Mouse (Mus musculus): ENCODE data around the gene Usp9x.

Gene Usp9x

DNA sequence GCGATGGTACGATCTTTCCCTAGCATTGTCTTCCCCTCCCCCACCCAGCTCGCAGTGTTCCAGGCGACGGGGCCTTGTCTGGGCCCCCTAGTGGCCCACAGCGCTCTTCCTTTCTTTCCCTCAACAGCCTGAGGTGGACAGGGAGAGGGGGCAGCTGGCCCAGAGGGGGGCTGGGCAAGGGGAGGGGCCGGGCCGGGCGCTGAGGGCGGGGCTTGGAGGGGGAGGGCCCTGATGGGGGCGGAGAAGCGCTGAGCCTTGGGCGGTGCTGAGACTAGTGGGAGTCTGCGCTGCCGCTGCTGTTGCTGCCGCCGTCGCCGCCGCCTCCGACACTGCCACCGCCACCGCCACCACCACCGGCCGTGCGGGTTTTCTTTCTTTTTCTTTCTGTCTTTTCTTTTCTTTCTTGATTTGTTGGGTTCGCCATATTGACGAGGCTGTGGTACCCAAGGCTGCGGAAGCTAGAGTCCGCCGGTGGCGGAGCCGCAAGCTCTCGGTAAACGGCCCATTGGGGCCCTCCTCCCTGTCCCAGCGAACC, at the start of gene Usp9x:
Gene Usp9x, plus strand, starts transcription at position 258 of the 535 bp plus-strand sequence.
- peak in 1 of 2 experiments; percentile 89 for DNase-seq (ENCODE audit: low spot score in 2 of 2)

DNA sequence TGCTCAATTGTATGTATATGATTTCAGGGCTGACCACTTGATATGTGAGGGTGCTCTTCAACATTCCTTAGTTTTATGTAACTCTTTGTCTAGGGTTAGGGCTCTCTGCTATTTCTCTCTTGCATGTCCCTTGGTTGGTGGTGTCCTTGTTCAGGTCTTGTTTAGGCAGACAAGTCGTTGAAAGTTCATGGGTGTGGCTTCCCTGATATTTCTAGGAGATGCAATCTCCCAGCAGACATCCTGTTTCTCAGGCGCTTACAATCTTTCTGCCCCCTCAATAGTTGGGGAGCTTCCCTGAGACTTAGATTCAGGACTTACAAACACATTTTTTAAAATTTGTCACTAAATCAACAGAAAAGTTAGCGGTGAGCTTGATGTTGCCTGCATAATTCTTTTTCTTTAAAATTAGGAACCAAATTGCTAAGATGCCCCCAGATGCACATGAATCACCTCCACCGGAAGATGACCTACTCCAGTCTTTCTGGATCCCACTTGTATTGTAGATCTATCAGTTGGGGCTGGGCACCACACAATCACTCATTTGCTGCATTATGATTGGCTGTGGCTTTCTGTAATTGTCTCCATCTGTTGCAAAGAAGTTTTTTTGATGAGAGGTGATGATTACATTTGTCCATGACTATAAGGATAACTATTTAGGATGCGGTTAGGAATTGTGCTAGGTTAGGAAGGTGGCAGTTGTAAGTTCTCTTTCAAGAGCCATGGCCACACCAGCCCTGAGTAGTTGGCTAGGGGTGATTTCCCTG, 48.6 kb upstream of the Usp9x start:
- no peak for DNase-seq (ENCODE audit: low spot score in 2 of 2)

DNA sequence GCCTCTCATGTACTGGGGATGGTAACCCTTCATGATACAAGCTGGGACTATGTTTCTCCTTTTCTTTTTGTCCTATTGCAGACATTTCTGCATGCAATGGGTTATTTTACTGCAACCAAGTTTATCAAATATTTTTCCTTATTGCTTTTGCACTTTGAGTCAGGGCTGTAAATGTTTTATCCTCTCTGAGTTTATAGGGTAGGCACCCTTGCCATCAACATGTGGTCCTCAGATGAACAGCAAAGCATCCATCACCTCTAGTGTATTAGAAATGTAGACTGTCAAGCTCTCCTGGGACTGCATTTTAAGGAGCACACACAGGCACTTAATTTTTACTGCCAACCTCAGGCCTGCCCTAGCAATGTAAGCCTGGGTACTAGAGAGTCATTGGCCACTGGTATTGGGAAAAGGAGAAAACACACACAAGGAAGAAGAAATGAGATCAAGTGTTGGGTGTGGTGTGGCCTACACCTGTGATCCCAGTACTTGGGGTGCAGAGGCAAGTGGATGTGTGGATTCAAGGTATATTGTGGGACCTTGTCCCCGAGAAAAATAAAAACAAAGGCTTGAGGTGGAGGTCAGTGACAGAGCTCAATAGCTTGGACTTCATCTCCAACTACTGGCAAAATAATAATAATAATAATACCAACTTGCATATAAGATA, 46.6 kb upstream of the Usp9x start:
- no peak for DNase-seq (ENCODE audit: low spot score in 2 of 2)

DNA sequence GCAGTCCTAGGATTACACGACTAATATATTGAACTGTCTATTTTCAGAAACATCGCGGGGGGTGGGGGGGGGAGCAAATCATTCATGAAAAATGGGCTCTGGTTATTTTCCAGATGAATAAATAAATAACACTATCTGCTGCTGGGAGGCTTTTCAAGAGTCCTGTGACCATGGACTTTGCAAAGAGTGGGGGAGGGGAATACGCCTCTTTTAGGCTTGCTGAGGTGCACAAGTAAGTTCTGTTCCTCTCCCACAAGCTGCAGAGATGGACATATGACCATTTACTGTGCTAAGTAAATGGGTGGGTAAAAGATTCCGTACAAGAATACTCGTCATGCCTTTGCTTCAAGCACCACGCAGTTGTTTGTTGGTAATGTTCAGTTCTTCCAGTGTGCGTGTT, 46.0 kb upstream of the Usp9x start:
- no peak for DNase-seq (ENCODE audit: low spot score in 2 of 2)

DNA sequence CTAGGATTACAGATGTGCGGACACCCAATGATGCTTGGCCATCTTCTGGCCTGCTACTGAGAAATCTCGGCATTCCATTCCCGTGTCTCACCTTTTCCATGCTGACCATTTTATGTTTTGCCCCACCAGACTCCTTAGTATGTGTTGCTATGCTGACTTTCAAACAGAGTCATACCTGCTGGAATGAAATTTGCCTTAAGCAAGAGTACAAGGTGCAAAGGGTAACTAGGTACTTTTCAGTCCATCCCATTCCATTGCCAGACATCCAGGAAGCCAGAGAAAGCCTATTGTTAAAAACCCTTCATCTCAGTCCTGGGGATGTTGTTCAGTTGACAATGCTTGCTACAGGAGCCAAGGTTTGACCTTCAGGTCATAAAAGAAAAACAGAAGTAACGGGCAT, 43.1 kb upstream of the Usp9x start:
- no peak for DNase-seq (ENCODE audit: low spot score in 2 of 2)

DNA sequence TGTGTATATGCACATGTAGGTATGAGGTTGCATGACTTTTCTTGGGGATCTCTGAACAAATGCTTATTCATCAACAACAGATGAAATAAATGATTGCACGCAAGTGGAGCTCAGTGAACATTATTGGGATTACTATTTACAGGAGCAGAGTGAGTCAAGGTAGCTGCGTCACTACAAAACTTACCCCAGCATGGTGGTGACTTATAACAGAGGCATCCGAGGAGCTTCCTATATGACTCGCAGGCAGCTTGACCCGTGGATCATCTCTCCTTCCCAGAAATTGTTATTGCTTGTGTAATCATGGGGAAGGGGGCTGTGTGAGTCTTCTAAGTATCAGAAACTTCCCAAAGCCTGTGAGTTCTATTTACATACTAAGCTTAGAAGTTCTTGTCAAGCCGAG, 41.3 kb upstream of the Usp9x start:
- no peak for DNase-seq (ENCODE audit: low spot score in 2 of 2)

DNA sequence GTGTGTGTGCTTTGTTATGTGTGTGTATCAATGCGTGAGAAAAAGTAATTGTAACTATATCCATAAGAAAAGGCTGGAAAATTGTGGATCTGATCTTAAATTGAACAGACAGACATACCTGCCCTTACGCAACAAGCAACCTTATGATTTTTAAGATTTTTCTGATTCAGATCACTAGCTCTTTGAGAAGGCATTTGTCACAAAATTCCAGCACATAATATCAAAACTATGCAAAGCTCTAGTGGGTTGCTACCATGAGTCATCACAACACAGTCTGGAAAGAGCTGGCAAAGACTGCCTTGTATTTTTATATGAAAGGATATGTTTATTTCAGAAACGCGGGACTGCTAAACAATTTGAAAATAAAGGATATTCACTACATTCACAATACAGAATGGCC, 34.2 kb upstream of the Usp9x start:
- no peak for DNase-seq (ENCODE audit: low spot score in 2 of 2)

DNA sequence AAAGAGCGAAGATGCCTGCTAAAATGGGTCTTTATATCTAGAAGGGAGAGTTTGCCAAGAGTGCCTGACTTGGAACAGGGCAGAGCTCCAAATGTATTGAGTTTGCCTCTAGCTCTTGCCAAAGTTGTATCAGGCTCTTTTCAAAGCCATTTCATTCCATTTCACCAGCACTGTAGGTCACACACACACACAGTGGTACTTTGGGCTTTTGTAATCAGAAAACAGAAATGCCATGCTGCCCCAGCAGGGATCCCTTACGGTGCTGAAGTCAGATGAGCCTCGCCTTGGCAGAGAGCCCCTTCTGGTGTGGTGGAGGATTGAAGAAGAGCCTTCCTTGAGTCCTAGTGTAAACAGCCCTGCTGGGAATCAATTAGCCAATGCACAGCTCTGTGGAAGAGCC, 32.1 kb upstream of the Usp9x start:
- peak; percentile 2 to 15 for DNase-seq (ENCODE audit: low spot score in 2 of 2)

DNA sequence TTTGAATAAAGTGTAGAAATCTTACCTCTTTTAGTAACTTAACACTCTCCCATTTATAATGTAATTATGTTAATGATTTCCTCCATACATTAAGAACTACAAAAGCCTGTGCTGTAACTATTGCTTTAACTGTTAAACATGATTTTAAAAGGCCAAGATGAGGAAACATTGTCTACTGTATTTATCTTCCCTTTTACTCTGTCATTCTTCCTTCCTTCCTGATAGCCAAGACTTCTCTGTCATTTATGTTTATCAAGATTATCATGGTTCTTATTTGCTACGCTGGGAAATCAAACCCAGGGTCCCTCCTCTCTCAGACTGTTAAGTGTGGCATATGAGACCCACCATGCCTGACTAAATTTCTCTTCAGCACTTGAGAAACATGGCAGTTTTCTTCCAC, 30.9 kb upstream of the Usp9x start:
- DNase-seq (ENCODE audit: low spot score in 2 of 2) = no peak

DNA sequence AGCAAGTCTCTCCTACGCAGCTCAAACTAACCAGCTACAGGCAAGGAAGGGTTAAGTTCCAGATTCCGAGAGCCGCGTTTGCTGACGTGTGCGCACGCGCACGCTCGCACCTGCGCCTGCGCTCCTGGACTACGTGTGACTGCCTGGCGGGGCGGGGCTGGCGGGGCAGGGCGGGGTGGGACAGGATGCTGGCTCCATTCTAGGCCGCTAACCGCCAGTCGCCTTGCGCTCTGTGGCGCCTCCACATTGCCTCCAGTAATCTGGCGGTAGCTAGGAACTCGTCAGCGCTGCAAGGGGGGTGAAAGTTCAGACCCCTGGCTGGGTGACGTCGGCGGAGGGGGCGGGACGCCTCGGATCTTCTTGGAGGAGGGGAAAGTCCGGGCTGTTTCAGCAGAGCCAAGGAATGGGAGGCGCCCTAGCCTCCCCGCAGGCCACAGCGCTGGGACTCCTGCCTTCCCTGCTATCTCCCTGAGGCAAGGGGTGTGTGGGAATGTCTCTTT, 29.6 kb upstream of the Usp9x start:
- peak; percentile 95 to 96 for DNase-seq (ENCODE audit: low spot score in 2 of 2)

DNA sequence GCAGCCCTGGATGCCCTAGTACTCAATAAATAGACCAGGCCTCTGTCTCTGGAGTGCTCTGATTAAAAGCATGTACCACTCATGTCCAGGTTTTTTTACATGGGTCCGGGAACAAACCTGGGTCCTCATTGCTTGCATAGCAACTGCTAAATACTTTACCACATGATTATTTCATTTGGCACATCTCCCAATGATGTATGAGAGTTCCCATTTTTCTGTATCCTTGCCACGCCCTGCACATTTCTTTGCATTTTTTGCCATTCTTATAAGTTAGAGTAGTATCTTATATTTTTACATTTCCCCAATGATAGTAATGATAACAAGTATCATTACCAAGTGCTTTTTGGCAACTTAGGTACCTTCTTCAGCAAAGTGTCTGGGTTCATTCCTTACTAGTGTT, 27.5 kb upstream of the Usp9x start:
- DNase-seq (ENCODE audit: low spot score in 2 of 2) = no peak

DNA sequence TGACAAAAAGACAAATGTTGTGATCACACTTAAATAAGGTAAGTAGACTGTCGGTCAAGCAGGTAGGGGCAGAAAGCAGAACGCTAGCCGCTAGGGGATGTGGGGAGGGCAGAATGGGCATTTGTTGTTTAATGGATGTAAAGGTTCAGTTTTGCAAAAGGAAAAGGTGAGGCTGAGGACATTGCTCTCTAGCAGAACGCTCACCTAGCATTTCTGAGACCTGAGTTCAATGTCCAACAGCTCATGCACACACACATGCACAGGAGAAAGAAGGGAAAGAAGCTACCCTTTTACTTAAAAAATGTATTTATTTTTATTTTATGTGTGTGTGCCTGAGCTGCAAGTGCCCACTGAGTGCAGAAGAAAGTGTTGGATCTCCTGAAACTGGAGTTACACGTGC, 26.6 kb upstream of the Usp9x start:
- DNase-seq (ENCODE audit: low spot score in 2 of 2) = no peak

DNA sequence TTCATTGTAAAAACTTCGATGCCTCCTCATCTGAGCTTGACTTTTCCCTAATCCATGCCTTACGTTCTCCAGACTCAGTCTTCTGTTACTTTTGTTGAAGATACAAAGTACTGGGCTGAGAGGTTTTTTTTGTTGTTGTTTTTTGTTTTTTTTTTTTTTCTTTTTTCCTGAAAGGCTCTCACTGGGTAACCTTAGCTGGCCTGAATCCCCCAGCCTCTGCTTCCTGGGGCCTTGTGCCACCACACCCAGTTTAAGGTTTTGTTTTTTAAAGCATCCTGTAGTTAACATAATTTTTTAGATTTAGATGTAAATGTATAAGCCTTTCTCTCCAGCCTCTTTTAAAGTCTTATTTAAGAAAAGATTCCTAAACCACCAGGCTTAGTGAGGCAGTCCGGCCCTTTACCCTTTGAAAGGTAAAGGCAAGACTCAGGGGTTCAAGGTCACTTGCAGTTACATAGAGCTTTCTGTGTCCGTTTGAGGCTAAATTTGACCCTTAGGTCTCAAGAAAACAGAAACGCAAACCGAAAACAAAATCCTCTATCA, 24.3 kb upstream of the Usp9x start:
- no peak for DNase-seq (ENCODE audit: low spot score in 2 of 2)

DNA sequence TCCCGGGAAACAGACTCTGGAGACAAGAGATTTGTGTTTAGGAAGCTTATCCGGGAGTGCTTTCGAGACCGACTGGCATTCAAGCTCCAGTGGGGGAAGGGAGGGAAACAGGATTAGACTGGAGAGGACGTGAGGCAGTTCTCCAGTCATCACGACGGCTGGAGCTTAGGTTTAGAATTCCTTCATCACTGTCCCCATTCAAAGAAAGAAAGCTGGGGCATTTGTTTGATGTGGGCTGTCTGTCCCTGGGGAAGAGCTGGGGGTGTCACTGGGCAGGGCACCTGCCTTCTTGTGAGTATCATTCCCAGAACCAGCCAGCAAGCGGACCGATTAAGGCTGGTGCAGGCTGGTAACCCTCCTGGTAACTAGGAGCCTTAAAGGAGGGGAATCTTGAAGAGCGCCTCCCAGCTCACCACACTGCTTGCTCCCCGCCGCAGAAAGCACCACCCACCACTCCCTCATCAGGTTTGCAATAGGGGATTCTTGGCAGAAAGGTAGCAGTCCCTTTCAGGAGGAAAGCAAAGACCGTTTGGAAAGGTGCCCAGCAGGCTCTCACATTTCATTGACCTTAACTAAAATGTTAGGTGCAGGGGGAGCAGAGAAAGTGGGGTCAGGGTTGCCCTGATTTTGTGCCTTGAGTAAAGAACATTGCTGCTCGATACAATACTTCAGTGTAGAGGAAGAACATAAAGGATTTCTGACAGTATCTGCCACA, 23.5 kb upstream of the Usp9x start:
- DNase-seq (ENCODE audit: low spot score in 2 of 2) = peak; percentile 18 to 26

DNA sequence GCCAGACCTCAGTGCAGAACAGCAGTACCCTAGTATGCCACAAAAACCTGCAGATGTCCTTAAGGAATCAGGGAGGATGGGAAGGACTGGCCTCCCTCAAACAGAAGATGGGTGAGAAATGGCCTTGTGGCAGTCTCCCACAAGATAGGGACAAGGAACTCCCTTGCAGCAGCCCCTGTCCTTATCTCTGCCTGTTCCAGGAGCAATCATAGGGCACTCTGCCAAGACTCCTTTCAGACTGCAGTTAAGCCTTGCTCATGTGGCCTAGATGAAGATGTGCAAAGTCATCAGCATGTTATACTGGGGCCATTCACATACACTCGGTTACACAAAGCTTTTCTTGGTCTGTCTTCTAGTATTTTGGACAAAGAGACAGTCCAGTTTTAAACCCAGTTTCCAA, 16.7 kb upstream of the Usp9x start:
- peak; percentile 5 to 8 for DNase-seq (ENCODE audit: low spot score in 2 of 2)

DNA sequence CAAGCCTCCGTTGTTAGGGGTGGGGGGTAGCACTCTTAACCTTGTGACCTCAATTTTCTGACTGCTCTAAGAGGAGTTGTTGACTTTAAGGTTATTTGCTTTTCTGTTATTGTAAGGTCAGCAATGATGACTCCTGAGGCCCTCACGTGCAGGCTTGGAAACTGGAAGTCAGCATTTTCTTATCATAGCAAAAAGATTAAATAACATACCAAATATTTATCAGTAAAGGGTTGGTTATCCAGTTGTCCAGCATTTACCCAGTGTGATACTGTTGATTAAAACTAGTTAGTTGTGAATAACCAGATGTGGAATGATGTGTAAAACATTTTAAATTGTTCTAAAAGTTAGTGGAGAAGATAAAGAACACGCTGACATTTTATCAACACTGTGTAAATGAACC, 9.3 kb upstream of the Usp9x start:
- DNase-seq (ENCODE audit: low spot score in 2 of 2) = no peak

DNA sequence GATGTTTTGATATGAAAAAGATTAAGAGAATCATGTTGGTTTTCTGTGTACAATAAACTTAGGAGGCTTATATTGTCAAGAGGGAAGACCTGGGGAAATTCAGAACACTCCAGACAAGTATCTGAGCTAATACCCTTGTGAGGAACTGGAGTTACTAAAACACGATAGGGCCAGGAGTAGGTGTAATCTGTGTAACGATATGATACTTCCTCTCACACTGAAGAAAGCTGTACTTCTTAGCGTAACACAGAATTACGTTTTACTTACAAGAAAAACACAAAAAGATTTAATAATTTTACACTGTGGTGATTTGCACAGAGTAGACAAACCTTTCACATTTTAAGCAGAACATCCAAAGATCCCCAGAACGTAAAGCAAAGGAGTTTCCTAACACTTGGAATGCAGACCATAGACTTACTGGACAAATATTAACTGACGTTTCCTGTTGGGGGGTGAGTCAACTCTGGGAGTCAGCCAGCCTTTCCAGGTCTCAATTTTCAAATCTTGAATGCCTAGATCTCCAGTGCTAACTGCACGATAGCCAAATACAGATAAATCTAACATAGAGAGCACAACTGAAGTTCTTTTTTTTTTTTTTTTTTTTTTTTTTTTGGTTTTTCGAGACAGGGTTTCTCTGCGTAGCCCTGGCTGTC, 6.9 kb upstream of the Usp9x start:
- DNase-seq (ENCODE audit: low spot score in 2 of 2) = no peak

DNA sequence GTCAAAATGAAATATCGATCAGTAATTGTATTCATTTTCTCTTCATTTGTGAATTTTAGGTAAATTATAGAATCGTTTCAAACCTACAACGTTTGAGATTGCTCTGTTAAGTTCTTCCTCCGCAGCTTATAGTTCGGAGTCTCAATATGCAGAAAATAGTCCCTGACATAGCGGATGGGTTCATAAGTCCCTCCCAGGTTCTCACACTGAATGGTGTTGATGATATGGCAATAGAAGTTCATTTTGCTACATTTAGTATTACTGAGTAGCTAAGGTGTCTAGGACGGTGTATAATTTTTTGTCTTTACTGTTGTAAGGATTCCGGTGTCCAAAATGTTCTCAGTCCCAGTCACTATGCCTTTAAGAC, 1.1 kb upstream of the Usp9x start:
- no peak for DNase-seq (ENCODE audit: low spot score in 2 of 2)

DNA sequence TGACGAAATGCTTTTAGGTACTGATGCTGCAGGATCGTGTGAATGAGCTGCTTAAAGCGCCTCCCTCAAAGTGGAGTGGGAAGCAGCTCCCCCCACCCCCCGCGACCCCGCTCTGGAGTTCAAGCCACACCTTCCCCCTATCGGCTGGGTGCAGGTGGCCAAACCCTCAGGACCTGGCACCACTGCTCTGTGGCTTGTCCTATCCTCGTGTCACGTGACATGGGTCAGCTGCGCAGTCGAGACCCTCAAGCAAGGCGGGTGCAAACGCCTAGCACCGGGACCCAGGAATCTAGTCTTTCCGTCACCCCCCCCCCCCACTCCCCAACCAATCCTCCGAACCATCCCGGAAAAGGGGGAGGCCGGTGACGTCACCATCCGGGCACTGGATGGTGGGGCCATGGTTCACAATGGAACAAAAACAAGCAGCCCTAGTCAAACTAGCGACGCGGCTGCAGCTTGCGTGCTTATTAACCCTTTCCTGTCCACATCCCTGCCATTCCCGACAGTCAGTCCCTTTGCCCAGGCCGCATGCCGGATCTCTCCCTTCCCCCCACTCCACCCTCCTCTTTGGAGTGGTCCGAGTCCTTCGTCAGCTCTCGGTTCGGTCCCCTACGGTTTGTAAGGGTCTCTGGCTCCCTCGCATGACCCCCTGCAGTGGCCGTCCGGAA, 591 bp upstream of the Usp9x start:
- DNase-seq (ENCODE audit: low spot score in 2 of 2) = peak; percentile 88 to 92

DNA sequence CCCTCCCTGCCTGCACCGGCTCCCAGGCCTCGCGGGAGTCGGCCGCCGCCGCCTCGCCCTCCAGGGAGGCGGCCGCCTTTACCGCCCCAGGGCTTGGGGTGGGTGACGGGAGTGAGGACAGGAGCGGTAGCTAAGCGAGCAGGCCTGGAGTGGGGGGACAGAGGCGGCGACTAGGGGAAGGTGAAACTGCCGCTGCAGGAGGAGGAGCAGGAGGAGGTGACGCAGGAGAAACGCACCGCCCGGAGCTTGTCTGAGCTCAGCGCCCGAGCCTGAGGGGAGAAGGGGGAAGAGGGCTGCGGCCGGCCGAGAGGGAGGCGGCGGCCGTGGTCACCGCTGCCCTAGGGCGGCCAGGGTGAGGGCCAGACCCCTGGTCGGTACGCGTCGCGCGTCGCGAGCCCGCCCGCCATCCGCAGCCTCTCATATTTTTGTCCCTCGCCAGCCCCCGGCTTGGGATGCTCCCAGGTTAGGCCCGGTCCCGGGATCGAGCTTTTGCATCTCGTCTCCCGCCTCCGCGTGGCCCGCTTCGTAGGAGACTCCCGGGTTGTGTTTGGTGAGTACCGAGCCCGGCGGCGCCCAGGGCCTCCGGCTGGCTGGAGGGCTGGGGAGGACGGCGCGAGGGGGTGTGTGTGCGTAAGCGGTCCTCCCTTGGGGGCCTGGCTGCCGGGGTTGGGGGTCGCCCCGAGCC, 620 bp downstream of the Usp9x start:
- DNase-seq (ENCODE audit: low spot score in 2 of 2) = peak; percentile 58 to 67
